Mouse (Mus musculus) thymus, postnatal 25 days (tissue): ENCODE data around the gene Myo15b.
"Not testable (repeated sequence)": the region's sequence is repeated elsewhere in the genome, so short reads cannot be mapped to it uniquely, and the experiment has no call there.

Experiments
- DNase-seq: peaks from one replicate; pipeline ENCODE4 v3.0.0; 2022

The Myo15b gene

DNA sequence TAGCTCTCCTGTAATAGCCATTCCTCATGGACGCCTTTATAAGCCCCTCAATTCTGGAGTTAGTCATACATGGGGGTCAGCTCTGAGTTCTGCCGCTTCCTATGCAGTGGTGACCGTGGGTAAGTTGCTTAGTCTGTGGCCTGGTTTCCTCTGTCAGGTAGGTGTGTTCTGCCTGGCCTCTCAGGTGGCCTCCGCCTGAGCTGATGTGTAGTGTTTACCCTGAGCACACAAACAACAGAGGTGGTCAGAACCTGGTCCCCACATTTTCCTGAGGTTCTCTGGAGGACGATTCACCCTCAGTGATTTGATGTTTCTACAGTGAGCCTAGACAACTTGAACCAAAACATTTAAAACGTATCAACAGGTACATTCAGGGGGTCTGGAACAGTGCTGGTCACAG is 26.1 kb upstream of the Myo15b start:
- no peak for DNase-seq

DNA sequence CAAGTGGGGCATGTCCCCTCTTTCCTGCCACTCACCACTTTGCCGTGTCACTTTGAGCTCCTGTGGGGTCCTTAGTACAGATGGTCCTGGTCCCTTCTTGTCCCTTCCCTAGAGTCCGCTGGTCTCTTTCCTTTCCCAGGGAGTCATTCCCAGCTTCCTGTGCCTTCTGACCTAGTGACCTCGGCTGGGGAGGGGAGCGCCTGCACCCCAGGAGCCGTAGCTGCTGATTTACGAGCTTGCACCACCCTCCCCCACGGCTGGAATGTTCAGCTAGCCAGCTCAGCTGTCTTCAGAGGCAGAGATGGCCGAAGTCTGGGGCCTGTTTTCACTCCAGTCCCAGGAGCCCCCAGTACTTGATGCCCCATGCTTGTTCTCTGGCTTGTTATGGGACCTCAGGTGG is 25.7 kb upstream of the Myo15b start:
- DNase-seq: no peak

DNA sequence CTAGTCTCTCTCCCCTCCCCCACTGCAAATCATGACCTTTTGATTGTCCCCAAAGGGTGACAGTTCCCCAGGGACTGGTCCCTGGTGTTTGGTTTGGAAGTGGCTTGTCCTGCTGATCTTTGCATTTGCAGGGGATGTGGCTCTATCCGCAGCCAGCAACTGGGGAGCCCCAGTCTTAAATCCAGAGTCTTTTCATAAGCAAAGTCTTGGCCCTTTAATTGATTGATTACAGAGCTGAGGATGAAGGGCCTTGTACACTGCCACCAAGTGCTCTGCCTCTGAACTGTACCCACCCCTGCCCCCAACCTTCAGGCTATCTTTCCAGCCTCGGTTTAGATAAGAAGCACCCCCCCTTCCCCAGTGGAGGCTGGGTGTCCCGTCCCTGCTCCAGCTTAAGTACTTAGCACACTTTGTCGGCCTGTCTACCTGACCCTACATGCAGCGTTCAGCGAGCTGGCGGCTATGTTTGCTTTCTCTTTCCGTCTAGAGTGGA is 25.1 kb upstream of the Myo15b start:
- DNase-seq: no peak

DNA sequence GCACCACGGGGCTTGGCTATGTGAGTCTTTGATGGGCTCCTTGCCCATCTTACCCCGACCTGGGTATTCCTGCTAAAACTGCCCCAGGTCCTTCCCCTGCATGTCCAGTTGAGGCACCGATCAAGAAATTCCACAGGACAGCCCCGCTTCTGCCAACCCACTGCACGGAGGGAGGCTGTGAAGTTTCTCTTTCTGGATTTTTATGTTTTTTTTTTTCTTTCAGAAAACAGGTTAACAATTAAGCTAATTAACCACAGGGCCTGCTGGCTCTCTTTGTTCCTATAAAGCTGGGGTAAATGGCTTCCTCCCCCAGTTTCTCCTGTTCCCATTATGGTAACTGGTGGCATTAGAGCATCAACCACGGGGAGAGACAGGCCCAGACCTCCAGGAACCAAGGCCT is 24.2 kb upstream of the Myo15b start:
- DNase-seq: no peak

DNA sequence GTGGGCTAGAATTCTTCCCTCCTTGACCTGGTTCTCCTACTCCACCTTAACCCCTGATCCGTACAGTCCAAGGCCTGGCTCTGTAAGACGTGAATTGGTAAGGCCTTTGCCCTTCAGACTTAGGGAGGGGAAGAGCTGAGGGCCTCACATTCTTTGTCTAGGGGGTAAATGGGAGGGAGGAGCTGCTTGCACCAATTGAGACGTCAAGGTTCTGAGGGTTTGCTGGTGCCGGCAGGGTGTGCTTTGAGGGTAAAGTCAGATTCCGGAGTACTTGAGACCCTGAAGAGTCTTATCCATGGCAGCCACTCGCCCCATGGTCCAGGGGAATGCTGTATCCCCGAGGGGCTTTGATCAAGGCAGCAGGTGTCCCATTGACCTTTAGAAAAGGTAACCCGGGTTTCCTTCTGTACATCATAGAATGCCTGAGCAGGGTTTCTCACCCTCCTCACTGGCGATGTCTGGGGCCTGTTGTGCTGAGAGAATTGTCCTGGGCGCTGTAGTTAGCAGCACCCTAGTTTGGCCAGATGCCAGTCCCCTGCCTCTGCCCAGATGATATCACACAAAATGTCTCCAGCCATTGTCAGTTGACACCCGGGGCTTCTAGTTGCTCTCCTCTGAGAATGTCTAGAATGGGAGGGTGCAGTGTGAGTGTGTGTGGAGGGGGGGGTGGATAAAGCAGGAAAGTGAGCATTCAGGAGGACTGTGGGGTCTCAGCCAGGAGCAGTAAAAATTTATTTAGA is 21.4 kb upstream of the Myo15b start:
- DNase-seq: no peak

DNA sequence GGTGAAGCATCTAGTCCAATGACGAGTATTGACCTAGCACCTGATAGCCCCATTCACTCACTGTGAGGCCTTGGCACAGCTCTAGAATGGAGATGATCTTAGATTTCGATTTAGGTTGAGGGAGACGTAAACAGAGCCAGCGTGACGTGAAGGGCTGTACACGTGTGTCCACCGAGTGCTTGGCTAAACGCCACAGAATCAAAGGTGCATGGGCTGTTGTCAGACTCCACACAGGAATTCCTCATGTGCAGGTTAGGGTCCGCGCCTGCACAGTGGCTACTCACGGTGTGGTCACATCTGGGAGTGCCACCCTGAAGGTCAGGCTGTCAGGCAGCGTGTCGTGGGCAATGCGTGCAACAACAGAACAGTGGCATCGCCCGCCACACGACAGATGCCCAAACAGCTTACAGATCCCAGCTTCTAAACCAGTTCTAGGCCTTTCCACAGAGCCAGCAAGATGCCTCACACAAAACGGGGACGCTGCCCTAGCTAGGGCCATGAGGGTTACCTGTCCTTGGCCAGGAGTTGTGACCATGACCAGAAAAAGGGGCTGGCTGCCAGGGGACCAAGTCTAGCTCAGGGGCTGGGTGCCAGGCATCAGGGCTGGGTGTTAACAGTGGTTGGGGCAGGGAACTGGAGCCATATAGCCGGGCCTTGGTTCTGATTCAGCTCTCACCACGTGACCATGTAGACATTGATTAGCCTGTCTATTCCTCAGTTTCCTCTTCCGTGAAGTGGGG is 20.4 kb upstream of the Myo15b start:
- DNase-seq: no peak

DNA sequence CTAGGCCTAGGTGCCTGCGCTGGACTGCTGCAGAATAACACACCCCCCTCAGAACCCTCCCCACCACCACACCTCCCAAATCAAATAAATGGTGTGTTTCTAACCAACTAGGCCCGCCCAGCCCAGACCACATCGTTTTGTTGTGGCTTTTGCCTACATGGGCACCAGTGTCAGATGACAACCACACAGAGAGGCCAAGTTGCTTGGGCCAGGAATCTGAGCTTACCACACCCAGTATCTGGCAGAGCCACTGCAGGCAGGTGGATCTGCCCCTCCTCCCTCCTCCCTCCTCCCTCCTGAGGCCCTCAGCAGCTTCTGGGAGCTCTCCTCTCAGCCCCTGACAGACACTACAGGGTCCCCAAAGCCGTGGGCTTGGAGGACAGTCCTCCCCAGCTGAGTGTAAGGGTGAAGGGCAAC is 19.3 kb upstream of the Myo15b start:
- DNase-seq: no peak

DNA sequence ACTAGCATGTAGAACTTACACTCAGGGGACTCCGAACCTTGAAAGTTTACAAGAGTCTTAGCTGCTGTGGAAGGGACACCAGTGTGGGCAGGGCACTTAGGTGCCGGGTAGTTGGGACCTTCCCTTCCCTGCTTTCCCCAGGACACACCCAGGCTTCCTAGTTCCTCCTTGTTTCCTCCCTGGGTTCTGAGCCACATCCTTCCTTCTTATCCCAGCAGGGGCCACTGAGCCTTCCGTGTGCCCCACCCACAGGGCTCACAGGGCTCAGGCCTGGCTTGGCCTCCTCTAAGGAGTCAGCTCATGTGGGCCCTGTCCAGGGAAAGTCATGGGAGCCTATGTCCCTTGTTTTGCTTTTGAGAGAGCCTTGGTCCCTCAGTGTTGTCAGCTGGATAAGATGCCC is 18.5 kb upstream of the Myo15b start:
- no peak for DNase-seq

DNA sequence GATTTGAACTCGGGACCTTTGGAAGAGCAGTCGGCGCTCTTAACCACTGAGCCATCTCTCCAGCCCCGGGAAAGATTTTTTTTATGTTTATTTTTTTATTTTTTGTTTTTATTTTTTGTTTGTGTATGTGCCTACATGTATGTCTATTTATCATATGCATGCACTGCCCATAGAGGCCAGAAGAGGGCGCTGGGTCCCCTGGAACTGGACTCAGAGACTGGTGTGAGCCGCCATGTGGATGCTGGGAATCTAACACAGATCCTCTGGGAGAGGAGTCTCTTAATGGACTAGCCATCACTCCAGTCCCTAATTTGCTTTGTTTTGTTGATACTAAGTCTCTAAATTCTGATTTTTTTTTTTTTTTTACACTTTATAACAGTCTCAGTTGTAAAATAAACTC is 17.2 kb upstream of the Myo15b start:
- no peak for DNase-seq

DNA sequence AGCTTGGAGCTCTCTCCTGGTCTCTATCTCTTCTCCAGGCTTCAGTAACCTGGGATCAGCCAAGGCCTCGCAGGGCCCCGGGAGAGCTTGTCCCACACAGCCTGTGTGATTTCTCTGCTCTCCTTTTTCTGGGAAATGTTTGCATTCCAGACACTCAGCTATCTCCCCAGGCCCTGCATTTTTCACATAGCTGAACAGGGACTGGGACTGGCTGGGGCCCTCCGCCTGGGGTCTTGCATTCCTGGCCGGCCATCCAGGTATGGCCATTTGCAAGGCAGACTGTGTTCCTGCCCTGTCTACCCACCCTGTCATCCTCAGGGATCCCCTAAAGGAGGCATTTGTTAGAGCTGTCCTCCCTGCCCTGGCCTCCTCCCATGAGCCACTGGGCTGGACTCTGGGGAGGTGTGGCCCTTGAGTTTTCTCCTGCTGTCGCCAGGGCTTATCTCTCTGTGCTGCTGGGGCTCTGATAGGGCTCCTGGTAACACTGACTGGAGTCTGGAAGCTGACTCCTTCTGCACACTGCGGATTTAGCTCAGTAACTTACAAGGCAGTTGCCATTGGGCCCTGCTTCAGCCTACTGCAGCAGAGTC is 16.1 kb upstream of the Myo15b start:
- DNase-seq: no peak

DNA sequence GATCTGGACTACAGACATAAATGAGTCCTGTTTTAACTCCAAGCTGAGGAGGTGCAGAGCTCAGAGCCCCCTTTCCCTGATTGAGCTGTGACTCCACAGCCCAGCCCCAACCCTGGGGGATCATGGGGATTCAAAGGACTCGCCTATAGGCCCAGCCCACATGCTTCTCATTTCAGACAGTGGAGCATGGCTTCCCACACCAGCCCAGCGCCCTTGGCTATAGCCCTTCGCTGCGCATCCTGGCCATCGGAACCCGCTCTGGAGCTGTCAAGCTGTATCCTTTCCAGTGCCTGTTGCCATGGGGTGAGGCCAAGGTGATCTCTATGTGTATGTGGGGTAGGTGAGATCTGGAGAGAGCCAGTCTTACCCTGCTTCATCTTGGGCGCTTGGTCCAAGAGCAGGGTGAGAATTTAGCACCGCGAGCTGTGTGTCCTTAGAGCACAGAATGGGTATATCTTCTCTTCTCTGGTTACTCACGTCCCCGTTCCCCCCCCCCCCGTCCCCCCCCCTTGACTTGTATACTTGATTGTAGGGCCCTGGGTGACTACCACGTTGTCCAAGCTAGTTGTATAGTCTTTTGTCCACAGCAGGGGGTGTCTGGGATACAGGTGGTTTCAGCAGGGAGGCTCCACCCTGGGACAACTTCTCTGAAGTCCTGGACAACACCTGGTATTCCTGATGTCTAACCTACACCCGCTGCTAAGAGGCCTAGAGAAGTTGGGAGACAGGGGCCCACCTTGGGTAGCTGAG is 14.9 kb upstream of the Myo15b start:
- no peak for DNase-seq

DNA sequence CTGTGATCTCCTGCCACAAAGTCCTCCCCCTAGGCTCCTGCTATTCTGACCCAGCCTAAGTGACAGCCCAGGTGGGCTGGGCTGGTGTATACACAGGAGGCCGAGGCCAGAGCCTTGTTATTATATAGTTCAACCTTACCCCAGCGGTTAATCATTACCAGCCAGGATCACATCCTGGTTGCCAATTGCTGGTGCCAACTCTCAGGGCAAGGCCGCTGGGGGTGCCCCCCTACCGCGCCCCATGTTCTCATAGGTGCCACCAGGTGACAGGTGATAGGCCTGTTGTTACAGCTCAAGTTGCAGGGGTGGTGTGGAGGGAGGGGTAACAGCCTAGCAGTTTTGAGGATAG is 14.3 kb upstream of the Myo15b start:
- no peak for DNase-seq

DNA sequence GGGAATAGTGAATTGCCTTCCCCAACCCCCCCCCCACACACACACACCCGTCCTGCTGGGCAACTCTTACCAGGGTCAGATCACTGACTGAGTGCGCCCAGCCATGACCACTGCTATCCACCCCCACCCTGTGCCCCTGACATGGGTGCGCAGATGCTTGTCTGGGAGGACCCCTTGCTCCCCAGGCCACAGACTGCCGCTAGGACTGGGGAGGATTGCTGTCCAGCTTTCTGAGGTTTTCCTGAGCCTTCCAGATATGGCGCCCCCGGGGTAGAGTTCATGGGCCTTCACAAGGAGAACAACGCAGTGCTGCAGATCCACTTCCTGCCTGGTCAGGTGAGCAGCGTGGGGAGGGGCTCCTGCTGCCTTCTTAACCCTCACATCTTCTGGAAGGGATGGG is 14.0 kb upstream of the Myo15b start:
- DNase-seq: no peak

DNA sequence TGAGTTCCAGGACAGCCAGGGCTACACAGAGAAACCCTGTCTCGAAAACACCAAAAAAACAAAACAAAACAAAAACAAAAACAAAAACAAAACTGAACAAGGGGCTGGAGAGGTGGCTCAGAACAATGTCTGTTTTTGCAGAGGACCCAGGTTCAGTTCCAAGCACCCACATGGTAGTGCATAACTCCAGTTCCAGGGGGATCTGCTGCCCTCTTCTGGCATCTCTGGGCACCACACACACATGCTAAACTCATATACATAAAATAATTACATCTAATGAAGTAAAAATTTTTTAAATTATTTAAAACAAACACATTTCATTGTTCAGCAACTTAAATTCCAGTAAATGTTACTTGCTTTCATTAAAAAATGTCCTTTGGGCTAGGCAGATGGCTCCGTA is 12.4 kb upstream of the Myo15b start:
- DNase-seq: no peak

DNA sequence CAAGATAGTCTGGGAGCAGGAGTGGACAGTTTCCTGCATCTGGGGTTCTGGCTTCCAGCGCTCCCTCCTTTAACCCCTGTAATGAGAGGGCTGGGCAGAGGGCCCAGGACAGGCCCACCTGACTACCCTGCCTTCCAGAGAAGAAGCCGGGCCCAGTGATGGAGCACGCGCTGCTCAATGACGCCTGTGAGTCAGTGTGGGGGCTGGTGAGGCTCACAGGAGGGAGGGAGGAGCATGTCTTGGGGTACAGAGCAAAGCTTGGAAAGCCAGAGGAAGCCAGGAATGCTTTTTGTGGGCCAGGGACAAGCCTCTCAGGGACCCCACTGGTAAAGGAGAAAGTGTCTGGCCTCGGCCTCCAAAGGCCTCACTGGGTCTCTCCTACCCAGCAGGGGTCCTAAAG is 3.5 kb upstream of the Myo15b start:
- no peak for DNase-seq

DNA sequence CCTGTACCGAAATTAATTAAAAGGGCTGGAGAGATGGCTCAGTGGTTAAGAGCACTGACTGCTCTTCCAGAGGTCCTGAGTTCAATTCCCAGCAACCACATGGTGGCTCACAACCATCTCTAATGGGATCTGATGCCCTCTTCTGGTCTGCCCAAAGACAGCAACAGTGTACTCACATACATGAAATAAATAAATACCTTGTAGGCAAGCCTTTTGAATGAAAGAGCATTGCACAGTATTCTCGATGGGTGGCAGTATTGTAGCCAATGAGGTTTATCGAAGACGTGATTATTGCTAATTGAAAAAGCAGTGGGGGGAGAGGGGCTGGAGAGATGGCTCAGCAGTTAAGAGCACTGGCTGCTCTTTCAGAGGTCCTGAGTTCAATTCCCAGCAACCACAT is 1.1 kb upstream of the Myo15b start:
- not testable (repeated sequence) for DNase-seq

DNA sequence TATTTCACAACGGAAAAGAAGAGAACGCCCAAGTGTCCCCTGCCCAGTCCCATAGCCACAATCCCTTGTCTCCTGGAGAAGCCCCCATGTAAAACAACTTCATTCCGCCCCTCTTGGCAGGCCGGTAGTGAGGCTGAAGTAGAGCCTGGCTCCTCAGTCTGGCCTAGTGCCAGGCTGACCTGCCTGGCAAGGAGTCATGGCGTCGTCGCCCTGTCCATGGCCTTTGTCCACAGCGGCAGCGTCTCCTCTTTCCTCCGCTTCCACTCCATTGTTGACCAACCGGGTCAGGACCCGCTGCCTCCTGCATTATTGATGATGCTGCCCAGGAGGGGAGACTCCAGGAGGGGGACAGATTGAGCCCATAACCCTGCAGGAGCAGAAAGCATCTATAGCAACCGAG is 270 bp upstream of the Myo15b start:
- no peak for DNase-seq

DNA sequence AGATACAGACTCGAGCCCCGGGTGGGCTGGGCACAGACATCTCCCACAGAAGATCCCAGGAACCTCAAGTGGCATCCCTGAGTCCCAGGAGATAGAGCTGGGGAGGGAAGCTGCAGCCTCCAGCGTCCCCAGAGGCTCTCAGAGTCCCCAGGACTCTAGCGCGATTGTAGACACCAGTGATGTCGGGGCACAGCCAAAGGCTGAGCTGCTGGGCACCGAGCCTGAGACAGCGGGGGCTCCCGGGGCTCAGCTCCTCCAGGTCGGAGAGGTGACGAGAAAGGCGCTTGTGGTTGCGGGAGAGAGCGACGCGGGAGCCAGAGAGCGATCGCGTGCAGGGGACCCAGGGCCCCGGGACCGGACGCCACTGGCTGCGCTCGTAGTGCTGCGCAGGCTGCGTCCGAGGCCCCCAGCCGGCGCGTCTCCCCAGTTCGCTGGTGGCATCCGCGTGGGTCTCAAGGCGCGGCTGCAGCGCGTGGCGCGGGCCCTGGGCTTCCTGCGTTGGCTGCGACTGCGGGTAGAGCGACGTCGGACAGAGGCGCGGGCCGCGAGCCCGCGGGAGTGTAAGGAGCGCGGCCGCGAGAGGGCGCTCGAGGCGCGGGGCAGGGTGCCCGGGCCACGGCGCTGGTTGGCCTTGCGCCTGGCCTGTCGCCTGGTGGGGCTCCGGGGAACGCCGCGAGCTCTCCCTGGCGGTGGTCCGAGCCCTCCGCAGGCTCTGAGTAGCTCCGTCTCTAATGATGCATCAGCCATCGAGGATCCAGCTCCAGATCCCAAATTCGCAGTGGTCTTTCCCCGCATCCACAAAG is 1.1 kb downstream of the Myo15b start:
- peak; percentile 86 for DNase-seq

DNA sequence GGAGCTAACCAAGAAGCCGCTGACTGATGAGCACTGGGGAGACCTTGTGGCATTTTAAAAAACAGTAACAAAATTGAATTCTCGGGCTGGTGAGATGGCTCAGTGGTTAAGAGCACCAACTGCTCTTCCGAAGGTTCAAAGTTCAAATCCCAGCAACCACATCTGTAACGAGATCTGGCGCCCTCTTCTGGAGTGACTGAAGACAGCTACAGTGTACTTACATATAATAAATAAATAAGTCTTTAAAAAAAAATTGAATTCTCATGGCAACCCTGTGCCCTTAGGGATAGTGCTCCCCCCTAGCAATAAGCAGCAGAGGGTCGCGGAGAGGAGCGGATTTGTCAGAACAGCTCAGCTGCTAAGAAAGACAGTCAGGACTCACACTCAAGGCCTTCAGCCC is 5.7 kb downstream of the Myo15b start:
- no peak for DNase-seq

DNA sequence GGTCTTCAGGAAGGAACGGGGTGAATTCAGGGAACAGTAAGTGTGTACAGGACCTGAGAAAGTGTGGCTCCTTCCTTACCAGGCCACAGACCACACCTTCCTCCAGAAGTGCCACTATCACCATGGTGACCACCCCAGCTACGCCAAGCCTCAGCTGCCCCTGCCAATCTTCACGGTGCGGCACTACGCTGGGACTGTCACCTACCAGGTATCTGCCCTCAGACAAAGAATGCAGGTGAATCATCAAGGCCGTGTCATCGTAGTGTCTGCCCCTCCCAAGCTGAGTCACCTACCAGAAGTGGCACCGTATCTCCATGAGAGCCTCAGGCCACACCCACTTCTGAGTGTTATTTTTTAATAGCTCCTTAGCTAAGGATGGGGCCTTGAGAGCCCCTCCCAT is 11.2 kb downstream of the Myo15b start:
- no peak for DNase-seq

DNA sequence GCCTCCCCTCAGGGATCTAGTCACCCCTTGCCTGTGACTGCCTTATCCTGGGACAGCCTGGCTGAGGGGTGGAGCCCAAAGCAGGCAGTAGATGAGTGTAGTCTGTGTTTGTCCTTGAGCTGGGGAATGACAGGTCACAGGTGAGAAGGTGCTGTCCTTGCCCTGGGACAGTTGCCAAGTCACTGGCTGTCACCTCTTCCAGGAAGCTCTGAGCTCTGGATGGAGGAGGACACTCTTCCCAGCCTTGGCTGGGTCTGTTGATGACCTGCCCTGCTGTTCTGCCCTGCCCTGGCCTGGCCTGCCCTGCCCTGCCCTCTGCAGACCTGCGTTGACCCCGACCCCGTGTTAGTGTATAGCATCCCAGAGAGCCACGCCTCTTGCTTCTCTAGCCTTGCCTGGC is 14.2 kb downstream of the Myo15b start:
- DNase-seq: no peak

DNA sequence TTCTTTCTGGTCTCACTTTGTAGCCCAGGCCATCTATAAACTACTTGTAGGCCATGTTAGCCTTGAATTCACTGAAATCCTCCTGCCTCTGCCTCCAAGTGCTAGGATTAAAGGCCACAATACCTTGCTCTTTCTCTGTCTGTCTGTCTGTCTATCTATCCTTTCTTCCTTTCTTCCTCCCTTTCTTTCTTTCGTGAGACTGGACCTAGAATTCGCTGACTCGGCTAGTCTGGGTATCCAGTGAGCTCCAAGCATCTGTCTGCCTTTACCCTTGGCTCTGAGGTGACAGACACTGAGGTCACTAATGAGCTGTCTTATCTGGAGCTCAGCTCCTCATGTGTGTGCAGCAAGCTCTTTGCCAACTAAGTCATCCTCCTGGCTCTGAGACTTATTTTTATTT is 17.7 kb downstream of the Myo15b start:
- no peak for DNase-seq

DNA sequence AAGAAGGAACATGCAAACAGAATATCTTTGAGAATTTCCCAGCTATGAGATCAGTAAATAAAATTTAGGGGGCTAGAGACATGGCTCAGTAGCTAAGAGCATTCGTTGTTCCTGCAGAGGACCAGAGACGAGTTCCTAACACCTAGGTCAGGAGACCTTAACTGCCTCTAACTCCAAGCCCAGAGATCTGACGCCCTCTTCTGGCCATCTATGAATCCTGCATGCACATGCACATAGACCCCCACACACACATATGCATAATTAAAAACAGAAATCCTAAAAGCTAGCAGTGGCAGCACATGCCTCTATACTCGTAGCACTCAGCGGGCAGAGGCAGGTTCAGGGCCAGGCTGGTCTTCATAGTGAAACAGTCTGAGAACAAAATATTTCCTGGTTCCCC is 18.2 kb downstream of the Myo15b start:
- DNase-seq: no peak
